In the genomic region with DNA sequence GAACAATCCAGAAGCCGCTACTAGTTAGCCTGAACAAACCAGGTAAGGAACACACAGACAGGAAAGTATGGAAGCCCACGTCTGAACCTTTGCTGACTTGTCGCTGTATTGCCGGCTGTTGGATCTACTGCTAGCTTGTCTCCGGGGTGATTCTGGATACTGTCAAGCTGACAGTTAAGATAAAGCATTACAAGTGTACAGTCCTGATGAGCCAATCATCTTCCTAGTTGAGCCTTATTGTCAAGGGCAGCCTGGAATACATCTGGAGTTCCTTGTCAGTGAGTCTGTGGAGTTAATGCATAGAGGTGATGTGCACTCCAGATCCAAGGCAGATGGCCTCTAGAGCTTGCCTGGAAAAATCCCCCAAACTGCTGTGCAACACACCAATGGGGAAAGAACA, we compare ENCODE assay signal across 31 mouse cellular contexts.
DNase-seq lines count a peak whose midpoint lies in the region; ATAC-seq and TF ChIP-seq lines count a peak whose summit lies in the region.
"Had no signal": no experiment of that assay in that cellular context is flagged by ENCODE, and none has a peak within 500 bp of the region (broad histone marks: within the 10 kb centered on the region; RNA-seq: fewer than 3 reads in every experiment).

No protein-coding gene starts in this region.

- no peaks in the 10 kb centered on the region for H3K79me2 ChIP-seq in heart, adult 2 months (replicated peaks; ENCODE audit: control insufficient read depth, insufficient read depth, low read length)

- no peaks in the 10 kb centered on the region for H3K36me3 ChIP-seq in heart, embryonic 11.5 days (ENCODE audit: control insufficient read depth, insufficient read depth, low read length)
- no peaks in the 10 kb centered on the region for H3K36me3 ChIP-seq in heart, embryonic 16.5 days (ENCODE audit: control insufficient read depth, insufficient read depth)
- H3K36me3 ChIP-seq in heart, adult 2 months (ENCODE audit: control insufficient read depth, insufficient read depth, low read length) = no peaks in the 10 kb centered on the region
- H3K36me3 ChIP-seq in embryonic facial prominence, embryonic 14.5 days (ENCODE audit: control insufficient read depth, insufficient read depth, low read length) = no peaks in the 10 kb centered on the region
- H3K36me3 ChIP-seq in neural tube, embryonic 15.5 days = no peaks in the 10 kb centered on the region
- H3K36me3 ChIP-seq: embryonic facial prominence, embryonic 13.5 days; limb, embryonic 10.5 days; limb, embryonic 15.5 days; liver, embryonic 13.5 days; midbrain, embryonic 13.5 days; neural tube, embryonic 13.5 days had no signal

- TF ChIP-seq POLR2A in heart, adult 2 months (IDR thresholded peaks at IDR 0.05; ENCODE audit: insufficient read depth, low read depth, low read length) = no peak

- H3K9me3 ChIP-seq in heart, embryonic 11.5 days (replicated peaks; ENCODE audit: control insufficient read depth, low read length) = no peaks in the 10 kb centered on the region; the same call in 1 of the 2 replicates
- H3K9me3 ChIP-seq in heart, embryonic 16.5 days (replicated peaks; ENCODE audit: control insufficient read depth, low read length) = no peaks in the 10 kb centered on the region
- H3K9me3 ChIP-seq in embryonic facial prominence, embryonic 14.5 days (ENCODE audit: control insufficient read depth, low read length) = no peaks in the 10 kb centered on the region
- no peaks in the 10 kb centered on the region for H3K9me3 ChIP-seq in neural tube, embryonic 15.5 days (replicated peaks)
- H3K9me3 ChIP-seq: embryonic facial prominence, embryonic 13.5 days; limb, embryonic 10.5 days; limb, embryonic 15.5 days; liver, embryonic 13.5 days; midbrain, embryonic 13.5 days; neural tube, embryonic 13.5 days had no signal

- no peak for TF ChIP-seq EP300 in heart, adult 2 months (IDR thresholded peaks at IDR 0.05; ENCODE audit: insufficient read depth, low read depth, low read length)

- intact Hi-C loops in heart, adult 2 months (cut with DNase I) = no loop called here

- ATAC-seq in heart, embryonic 11.5 days (replicated peaks; ENCODE audit: insufficient number of reproducible peaks, low FRiP score, low TSS enrichment) = peak; percentile 86
- peak; percentile 93 for ATAC-seq in heart, embryonic 16.5 days (replicated peaks; ENCODE audit: extremely low read depth, insufficient read depth, low FRiP score)
- peak; percentile 53; the same call in 1 of the 2 replicates for ATAC-seq in embryonic facial prominence, embryonic 14.5 days (ENCODE audit: low read depth)
- ATAC-seq in neural tube, embryonic 15.5 days (ENCODE audit: low FRiP score) = no peak
- ATAC-seq: CD4-positive, CD25-positive, alpha-beta regulatory T cell, adult 4 months; forebrain, embryonic 16.5 days; lung, postnatal 0 days; midbrain, embryonic 13.5 days had no signal

- no peak for DNase-seq in heart, adult 9 months (ENCODE audit: low spot score in 2 of 2)
- DNase-seq in heart, adult 2 months = no peak
- peak; percentile 40 for DNase-seq in embryonic facial prominence, embryonic 14.5 days (ENCODE audit: low spot score)
- DNase-seq in heart, postnatal 4 days = peak; percentile 7
- DNase-seq in lung, postnatal 14 days = no peak
- DNase-seq: adrenal gland, postnatal 36 days; cerebellum, adult 18-20 months; cerebellum, postnatal 10 days; gastrocnemius, adult 2 months; gastrocnemius, postnatal 36 days; kidney, postnatal 14 days; layer of hippocampus, adult 9-11 months; liver, embryonic 13.5 days; lung, adult 18-20 months; retina, postnatal 1 day; right cerebral cortex, postnatal 25 days; thymus, postnatal 4 days had no signal

- no peak overlapping the region for H3K4me3 ChIP-seq in heart, embryonic 11.5 days (ENCODE audit: low read depth, low read length)
- no peak overlapping the region for H3K4me3 ChIP-seq in heart, embryonic 16.5 days (ENCODE audit: low read length)
- no peak overlapping the region for H3K4me3 ChIP-seq in heart, adult 2 months
- H3K4me3 ChIP-seq in embryonic facial prominence, embryonic 14.5 days (ENCODE audit: low read depth, low read length) = no peak overlapping the region
- no peak overlapping the region for H3K4me3 ChIP-seq in neural tube, embryonic 15.5 days (replicated peaks)
- H3K4me3 ChIP-seq: embryonic facial prominence, embryonic 13.5 days; erythroblast, embryonic 14.5 days; gastrocnemius, adult 2 months; limb, embryonic 10.5 days; limb, embryonic 15.5 days; liver, embryonic 13.5 days; midbrain, embryonic 13.5 days; neural tube, embryonic 13.5 days had no signal

- H3K9ac ChIP-seq in heart, embryonic 11.5 days (ENCODE audit: low read depth, low read length) = no peak overlapping the region
- H3K9ac ChIP-seq in heart, embryonic 16.5 days (ENCODE audit: low read length) = no peak overlapping the region
- H3K9ac ChIP-seq in heart, adult 2 months (ENCODE audit: low read depth, low read length) = no peak overlapping the region
- no peak overlapping the region for H3K9ac ChIP-seq in embryonic facial prominence, embryonic 14.5 days (ENCODE audit: low read depth, low read length)
- H3K9ac ChIP-seq in neural tube, embryonic 15.5 days (replicated peaks) = no peak overlapping the region
- H3K9ac ChIP-seq: embryonic facial prominence, embryonic 13.5 days; hindbrain, embryonic 14.5 days; limb, embryonic 15.5 days; liver, embryonic 13.5 days; midbrain, embryonic 13.5 days; neural tube, embryonic 13.5 days had no signal

- H3K27ac ChIP-seq in heart, embryonic 11.5 days (ENCODE audit: low read depth, low read length) = no peak overlapping the region
- H3K27ac ChIP-seq in heart, embryonic 16.5 days (ENCODE audit: low read length) = no peak overlapping the region
- no peak overlapping the region for H3K27ac ChIP-seq in heart, adult 2 months
- H3K27ac ChIP-seq in embryonic facial prominence, embryonic 14.5 days (replicated peaks; ENCODE audit: low read depth, low read length) = no peak overlapping the region
- H3K27ac ChIP-seq in neural tube, embryonic 15.5 days (replicated peaks) = no peak overlapping the region
- H3K27ac ChIP-seq: embryonic facial prominence, embryonic 13.5 days; gastrocnemius, adult 2 months; hindbrain, embryonic 14.5 days; limb, embryonic 10.5 days; limb, embryonic 15.5 days; liver, embryonic 13.5 days; macrophage; midbrain, embryonic 13.5 days; neural tube, embryonic 13.5 days had no signal

- 27% methylated on average over 5 of the region's 5 CpGs for whole genome bisulfite sequencing in heart, embryonic 11.5 days (ENCODE audit: insufficient replicate concordance)
- 26% methylated on average over 5 of the region's 5 CpGs for WGBS in heart, embryonic 16.5 days
- 27% methylated on average over 5 of the region's 5 CpGs for WGBS in heart, adult 2 months
- WGBS in embryonic facial prominence, embryonic 14.5 days = 84% methylated on average over 5 of the region's 5 CpGs
- WGBS in neural tube, embryonic 15.5 days = 87% methylated on average over 5 of the region's 5 CpGs

- H3K27me3 ChIP-seq in heart, embryonic 11.5 days (ENCODE audit: control insufficient read depth, insufficient read depth, low read length) = no peaks in the 10 kb centered on the region
- H3K27me3 ChIP-seq in heart, embryonic 16.5 days (ENCODE audit: control insufficient read depth, insufficient read depth, low read length) = no peaks in the 10 kb centered on the region
- no peaks in the 10 kb centered on the region for H3K27me3 ChIP-seq in heart, adult 2 months (ENCODE audit: control insufficient read depth, insufficient read depth, low read length)
- H3K27me3 ChIP-seq in embryonic facial prominence, embryonic 14.5 days (replicated peaks; ENCODE audit: control insufficient read depth, insufficient read depth, low read length) = no peaks in the 10 kb centered on the region
- H3K27me3 ChIP-seq in neural tube, embryonic 15.5 days (replicated peaks) = no peaks in the 10 kb centered on the region
- H3K27me3 ChIP-seq: embryonic facial prominence, embryonic 13.5 days; limb, embryonic 15.5 days; liver, embryonic 13.5 days; midbrain, embryonic 13.5 days; neural tube, embryonic 13.5 days had no signal

- TF ChIP-seq CTCF in heart, adult 2 months (IDR thresholded peaks at IDR 0.05) = no peak

- no peak overlapping the region for H3K4me2 ChIP-seq in heart, embryonic 11.5 days
- H3K4me2 ChIP-seq in heart, embryonic 16.5 days (ENCODE audit: low read depth, low read length) = no peak overlapping the region
- no peak overlapping the region for H3K4me2 ChIP-seq in embryonic facial prominence, embryonic 14.5 days (ENCODE audit: low read depth, low read length)
- no peak overlapping the region for H3K4me2 ChIP-seq in neural tube, embryonic 15.5 days
- H3K4me2 ChIP-seq: embryonic facial prominence, embryonic 13.5 days; hindbrain, embryonic 14.5 days; limb, embryonic 15.5 days; liver, embryonic 13.5 days; midbrain, embryonic 13.5 days; neural tube, embryonic 13.5 days had no signal

- 0 out of 2 replicates have a peak, but pooled peaks cover 5% of the 10 kb centered on the region for H3K4me1 ChIP-seq in heart, embryonic 11.5 days (ENCODE audit: control insufficient read depth, insufficient read depth, low read length)
- H3K4me1 ChIP-seq in heart, embryonic 16.5 days (ENCODE audit: control insufficient read depth, insufficient read depth, low read length) = peaks cover 9% of the 10 kb centered on the region
- H3K4me1 ChIP-seq in heart, adult 2 months (ENCODE audit: control insufficient read depth, insufficient read depth, low read length) = no peaks in the 10 kb centered on the region
- H3K4me1 ChIP-seq in embryonic facial prominence, embryonic 14.5 days (ENCODE audit: control insufficient read depth, insufficient read depth, low read length) = no peaks in the 10 kb centered on the region
- no peaks in the 10 kb centered on the region for H3K4me1 ChIP-seq in neural tube, embryonic 15.5 days
- H3K4me1 ChIP-seq: liver, embryonic 13.5 days; midbrain, embryonic 13.5 days; neural tube, embryonic 13.5 days had no signal

Comparison
In these comparisons a context has a peak if more than half of its experiments do, and no peak if none do; other contexts are left out.
1. DNase-seq: peak in embryonic facial prominence, embryonic 14.5 days (single experiment) and heart, postnatal 4 days (single experiment); none in heart, adult 9 months (0 of 2), heart, adult 2 months (0 of 2) and lung, postnatal 14 days (single experiment).